Mouse (Mus musculus): ENCODE measurements around the gene Haghl. TPM values are rescaled to one million over a fixed set of nuclear protein-coding genes. Genes with fewer than 3 reads are reported as not detected.
"Not testable (repeated sequence)": the region's sequence is repeated elsewhere in the genome, so short reads cannot be mapped to it uniquely, and the experiment has no call there.

Gene Haghl
- total RNA-seq, 2 experiments from 2014 or later = 51.4 to 53.4 TPM

GRCm38 (mm10) chr17:25823452-25823851 is 38.0 kb upstream of the Haghl start, which contains the start of gene Wdr24:
TSS of gene Wdr24 (plus strand) at chr17:25823627.
- DNase-seq (ENCODE audit: low spot score in 2 of 2) = peak in 1 of 2 experiments; percentile 64

- no peak for DNase-seq (ENCODE audit: low spot score in 2 of 2)
These were observed 33.6 kb upstream of the Haghl start for GRCm38 (mm10) chr17:25818851-25819780.

GRCm38 (mm10) chr17:25817662-25818061 is 32.2 kb upstream of the Haghl start:
- DNase-seq (ENCODE audit: low spot score in 2 of 2) = no peak

GRCm38 (mm10) chr17:25813471-25813870 is 28.0 kb upstream of the Haghl start:
- peak; percentile 78 to 84 for DNase-seq (ENCODE audit: low spot score in 2 of 2)

- no peak for DNase-seq (ENCODE audit: low spot score in 2 of 2)
These were observed 25.4 kb upstream of the Haghl start for GRCm38 (mm10) chr17:25810890-25811289.

GRCm38 (mm10) chr17:25809606-25810340 is 24.3 kb upstream of the Haghl start:
- DNase-seq (ENCODE audit: low spot score in 2 of 2) = no peak

- DNase-seq (ENCODE audit: low spot score in 2 of 2) = peak in 1 of 2 experiments; percentile 55
These were observed 23.5 kb upstream of the Haghl start, which contains the start of gene Fbxl16 for GRCm38 (mm10) chr17:25808789-25809605. TSS of gene Fbxl16 (plus strand) at chr17:25809085.

- no peak for DNase-seq (ENCODE audit: low spot score in 2 of 2)
These were observed 22.6 kb upstream of the Haghl start for GRCm38 (mm10) chr17:25808028-25808427.

- not testable (repeated sequence) for DNase-seq (ENCODE audit: low spot score in 2 of 2)
These were observed 22.0 kb upstream of the Haghl start for GRCm38 (mm10) chr17:25807452-25807851.

- no peak for DNase-seq (ENCODE audit: low spot score in 2 of 2)
These were observed 21.0 kb upstream of the Haghl start for GRCm38 (mm10) chr17:25806507-25806906.

- peak; percentile 49 to 54 for DNase-seq (ENCODE audit: low spot score in 2 of 2)
These were observed 17.5 kb upstream of the Haghl start for GRCm38 (mm10) chr17:25802825-25803517.

- no peak for DNase-seq (ENCODE audit: low spot score in 2 of 2)
These were observed 15.6 kb upstream of the Haghl start for GRCm38 (mm10) chr17:25801029-25801428.

GRCm38 (mm10) chr17:25796951-25797369 is 11.5 kb upstream of the Haghl start, which contains the start of gene Metrn:
TSS of gene Metrn (minus strand) at chr17:25797136.
- DNase-seq (ENCODE audit: low spot score in 2 of 2) = peak; percentile 73 to 80

GRCm38 (mm10) chr17:25796211-25796771 is 10.8 kb upstream of the Haghl start:
- no peak for DNase-seq (ENCODE audit: low spot score in 2 of 2)

GRCm38 (mm10) chr17:25795609-25796092 is 10.2 kb upstream of the Haghl start, which contains the start of gene AC134908.4:
TSS of gene AC134908.4 (minus strand) at chr17:25795659.
- no peak for DNase-seq (ENCODE audit: low spot score in 2 of 2)

GRCm38 (mm10) chr17:25794998-25795397 is 9.5 kb upstream of the Haghl start:
- DNase-seq (ENCODE audit: low spot score in 2 of 2) = no peak

GRCm38 (mm10) chr17:25794197-25794596 is 8.7 kb upstream of the Haghl start:
- DNase-seq (ENCODE audit: low spot score in 2 of 2) = no peak

- DNase-seq (ENCODE audit: low spot score in 2 of 2) = peak in 1 of 2 experiments; percentile 68
These were observed 7.1 kb upstream of the Haghl start, which contains the start of gene Fam173a for GRCm38 (mm10) chr17:25792615-25793014. TSS of gene Fam173a (minus strand) at chr17:25792901.

- peak; percentile 75 for DNase-seq (ENCODE audit: low spot score in 2 of 2)
These were observed 6.5 kb upstream of the Haghl start for GRCm38 (mm10) chr17:25791843-25792527.

All from adrenal gland, postnatal 4 days (tissue).